Mouse (Mus musculus) megakaryocyte, embryonic 14.5 days (primary cell): ENCODE results near the gene Tm4sf5.

Experiments used
- FLI1 ChIP-seq: IDR thresholded peaks from 2 replicates; pipeline ENCODE4 v1.6.1; 2012; ENCODE audit warnings: low read length, inconsistent platforms, mixed read lengths
- GATA1 ChIP-seq: IDR thresholded peaks from 3 replicates; pipeline ENCODE4 v1.6.1; 2012; ENCODE audit warnings: mixed read lengths, low read length, inconsistent platforms, borderline replicate concordance

GRCm38 (mm10) chr11:70465211-70465610 is 39.8 kb upstream of the Tm4sf5 start:
- TF ChIP-seq GATA1 = no peak
- no peak for TF ChIP-seq FLI1
